Mouse (Mus musculus) CD4-positive, CD25-positive, alpha-beta regulatory T cell, adult 2 months (primary cell): ENCODE results near the gene Klrb1b.
"Not testable (repeated sequence)": the region's sequence is repeated elsewhere in the genome, so short reads cannot be mapped to it uniquely, and the experiment has no call there.

Experiments
- DNase-seq: peaks from one replicate; pipeline ENCODE4 v3.0.0-alpha.2; 2012; ENCODE audit warnings: low read depth, low spot score

Gene Klrb1b

GRCm38 (mm10) chr6:128841327-128842089 lies 15.4 kb upstream of the Klrb1b start:
- peak; percentile 37 for DNase-seq

- not testable (repeated sequence) for DNase-seq
Observed at GRCm38 (mm10) chr6:128840669-128841068, 14.5 kb upstream of the Klrb1b start.

- peak; percentile 63 for DNase-seq
Observed at GRCm38 (mm10) chr6:128839921-128840320, 13.8 kb upstream of the Klrb1b start.

GRCm38 (mm10) chr6:128839266-128839771 lies 13.2 kb upstream of the Klrb1b start:
- DNase-seq, result peak; percentile 92

GRCm38 (mm10) chr6:128838342-128839265 lies 12.5 kb upstream of the Klrb1b start:
- DNase-seq, result peak; percentile 94

GRCm38 (mm10) chr6:128837454-128838341 lies 11.6 kb upstream of the Klrb1b start:
- peak; percentile 29 for DNase-seq

GRCm38 (mm10) chr6:128836955-128837334 lies 10.8 kb upstream of the Klrb1b start:
- DNase-seq, result peak; percentile 44

GRCm38 (mm10) chr6:128836191-128836954 lies 10.2 kb upstream of the Klrb1b start:
- peak; percentile 69 for DNase-seq

GRCm38 (mm10) chr6:128835571-128835970 lies 9.4 kb upstream of the Klrb1b start:
- peak; percentile 34 for DNase-seq

- no peak for DNase-seq
Observed at GRCm38 (mm10) chr6:128833046-128833445, 6.9 kb upstream of the Klrb1b start.

- no peak for DNase-seq
Observed at GRCm38 (mm10) chr6:128829837-128830236, 3.7 kb upstream of the Klrb1b start.

GRCm38 (mm10) chr6:128826781-128827180 lies 650 bp upstream of the Klrb1b start:
- DNase-seq, result no peak

- no peak for DNase-seq
Observed at GRCm38 (mm10) chr6:128818083-128818802, 7.9 kb downstream of the Klrb1b start.

GRCm38 (mm10) chr6:128808532-128808931 lies 17.6 kb downstream of the Klrb1b start:
- DNase-seq, result peak; percentile 84

GRCm38 (mm10) chr6:128807021-128807420 lies 19.1 kb downstream of the Klrb1b start:
- DNase-seq, result peak; percentile 80

GRCm38 (mm10) chr6:128804823-128805640 lies 21.1 kb downstream of the Klrb1b start:
- peak; percentile 90 for DNase-seq

GRCm38 (mm10) chr6:128802999-128803857 lies 22.9 kb downstream of the Klrb1b start:
- peak; percentile 97 for DNase-seq

GRCm38 (mm10) chr6:128802557-128802956 lies 23.6 kb downstream of the Klrb1b start:
- DNase-seq, result no peak
